Mouse (Mus musculus) bone marrow macrophage, adult 2 months (primary cell): Measurements from ENCODE around the gene Cyp2j12.

Experiments
- CTCF ChIP-seq: IDR thresholded peaks from 2 replicates; pipeline ENCODE4 v1.5.1; 2012; ENCODE audit warnings: low read depth, mild to moderate bottlenecking, low read length, moderate library complexity
- POLR2A ChIP-seq: IDR thresholded peaks from 2 replicates; pipeline ENCODE4 v1.6.1; 2012; ENCODE audit warnings: mild to moderate bottlenecking, low read depth, low read length, borderline replicate concordance

DNA sequence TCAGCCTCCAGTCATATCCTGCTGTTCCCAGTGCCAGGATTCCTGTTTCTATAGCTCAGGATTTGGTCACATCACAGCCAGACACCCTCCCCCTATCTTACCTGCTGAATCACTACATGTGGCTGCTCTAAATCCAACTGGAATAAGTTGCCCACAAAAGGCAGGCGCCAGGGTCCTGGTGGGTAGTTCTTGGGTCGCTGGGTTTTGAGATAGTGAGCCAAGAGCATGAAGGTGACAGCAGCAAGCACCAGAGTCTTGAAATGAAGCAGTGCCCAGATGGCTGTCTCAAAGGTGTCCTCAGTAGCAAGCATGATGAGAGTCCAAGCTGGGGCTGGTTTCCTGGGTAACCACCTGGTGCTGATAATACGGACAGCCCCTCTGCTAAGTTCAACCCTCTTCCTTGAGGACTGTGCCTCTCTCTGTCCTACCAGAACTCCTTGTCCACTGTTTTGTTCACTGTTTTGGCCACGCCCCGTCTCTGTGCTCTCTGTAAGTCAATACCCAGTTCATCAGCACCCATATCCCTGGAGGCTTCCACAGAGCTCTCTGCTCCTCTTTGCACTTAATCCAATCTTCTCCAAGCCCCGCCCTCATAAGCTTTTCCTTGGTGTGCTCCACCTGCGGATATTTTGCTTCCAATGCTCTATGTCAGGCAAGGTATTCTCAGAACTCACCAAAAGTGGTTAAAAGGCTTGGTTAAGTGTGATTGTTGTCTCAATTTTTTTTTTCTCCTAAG, at the start of gene Cyp2j12:
- TF ChIP-seq CTCF (no peak), POLR2A (no peak)
